Mouse (Mus musculus): ENCODE results near the gene Gkn3. TPM values are rescaled to one million over a fixed set of nuclear protein-coding genes. Genes with fewer than 3 reads are reported as not detected.

Gkn3 gene
- polyA plus RNA-seq, 1 experiment from 2014 or later = not detected

- H3K4me3 ChIP-seq (ENCODE audit: low read depth, low read length) = peak within 1 kb of the TSS; percentile 59
- peak within 1 kb of the TSS; percentile 19; the same call in 1 of the 2 replicates for H3K27ac ChIP-seq (ENCODE audit: low read depth, low read length)
- H3K4me1 ChIP-seq (replicated peaks; ENCODE audit: control insufficient read depth, insufficient read depth, low read length) = peaks cover 6% of the 10 kb centered on the region; the same call in 1 of the 2 replicates
- no peaks in the 10 kb centered on the region for H3K27me3 ChIP-seq (ENCODE audit: control insufficient read depth, insufficient read depth, low read length)
- DNase-seq (ENCODE audit: low spot score) (peak; percentile 80), ATAC-seq (replicated peaks; ENCODE audit: low FRiP score) (peak; percentile 72)
- peak within 1 kb of the TSS; percentile 65 for H3K4me2 ChIP-seq (ENCODE audit: low read depth, low read length, severe bottlenecking)
- peak within 1 kb of the TSS; percentile 72 for H3K9ac ChIP-seq (ENCODE audit: low read length)
- H3K36me3 ChIP-seq (ENCODE audit: control insufficient read depth, insufficient read depth, low read length) = no peaks in the 10 kb centered on the region
- WGBS = 0% methylated on average over 54 of the region's 54 CpGs
- no peaks in the 10 kb centered on the region for H3K9me3 ChIP-seq (ENCODE audit: control insufficient read depth, low read length)
These were observed 53.4 kb downstream of the Gkn3 start, which contains the start of gene Antxr1 for GRCm38 (mm10) chr6:87335091-87335934. Gene Antxr1 (minus strand): TSS chr6:87335821.

GRCm38 (mm10) chr6:87334361-87335090, 54.2 kb downstream of the Gkn3 start:
- DNase-seq (ENCODE audit: low spot score) = peak; percentile 63
- WGBS = 12% methylated on average over 11 of the region's 11 CpGs
- Histone ChIP-seq H3K27ac (ENCODE audit: low read depth, low read length) (no peak overlapping the region), H3K4me3 (ENCODE audit: low read depth, low read length) (peak overlapping the region; percentile 59), H3K9ac (ENCODE audit: low read length) (peak overlapping the region; percentile 72), H3K27me3 (ENCODE audit: control insufficient read depth, insufficient read depth, low read length) (no peaks in the 10 kb centered on the region), H3K36me3 (ENCODE audit: control insufficient read depth, insufficient read depth, low read length) (no peaks in the 10 kb centered on the region), H3K4me2 (ENCODE audit: low read depth, low read length, severe bottlenecking) (peak overlapping the region; percentile 65), H3K4me1 (replicated peaks; ENCODE audit: control insufficient read depth, insufficient read depth, low read length) (peaks cover 6% of the 10 kb centered on the region; the same call in 1 of the 2 replicates), H3K9me3 (ENCODE audit: control insufficient read depth, low read length) (no peaks in the 10 kb centered on the region)
- ATAC-seq (replicated peaks; ENCODE audit: low FRiP score) = no peak

Other genes with a start within 250 kb of the Gkn3 start
- gene Antxr1, start 53.1 kb downstream of the Gkn3 start, polyA plus RNA-seq (2014; fragmentation: Nextera tagmentation; extraction: Ambion mirVana) = 5.8 and 7.4 TPM in 2 replicates
- gene Gkn1, start 38.0 kb downstream of the Gkn3 start, polyA plus RNA-seq (2014; fragmentation: Nextera tagmentation; extraction: Ambion mirVana) = not detected in 2 replicates
- not detected in 2 replicates for gene Gkn2, start 15.6 kb downstream of the Gkn3 start, polyA plus RNA-seq (2014; fragmentation: Nextera tagmentation; extraction: Ambion mirVana)
- gene Bmp10, start 40.1 kb upstream of the Gkn3 start, polyA plus RNA-seq (2014; fragmentation: Nextera tagmentation; extraction: Ambion mirVana) = not detected in 2 replicates
- 2.0 and 2.7 TPM in 2 replicates for gene Arhgap25, start 144.3 kb upstream of the Gkn3 start, polyA plus RNA-seq (2014; fragmentation: Nextera tagmentation; extraction: Ambion mirVana)
- 6.4 and 7.1 TPM in 2 replicates for gene Prokr1, start 201.8 kb upstream of the Gkn3 start, polyA plus RNA-seq (2014; fragmentation: Nextera tagmentation; extraction: Ambion mirVana)